Mouse (Mus musculus) forebrain, embryonic 10.5 days (tissue): Measurements from ENCODE around the gene Mical3. TPM values are rescaled to one million over a fixed set of nuclear protein-coding genes. Genes with fewer than 3 reads are reported as not detected.

Experiments
- DNase-seq: peaks from one replicate; pipeline ENCODE4 v3.0.0-alpha.2; 2017; ENCODE audit warnings: low spot score; ENCODE audit errors: extremely low spot score
- H3K27ac ChIP-seq: fragments of 300-500 bp; sonication (generic); 2 replicates; pipeline ENCODE4 v1.5.1; 2016; ENCODE audit warnings: mild to moderate bottlenecking
- H3K27me3 ChIP-seq: fragments of 300-500 bp; sonication (generic); 2 replicates; pipeline ENCODE4 v1.6.1; 2016; ENCODE audit warnings: mild to moderate bottlenecking; ENCODE audit not compliant: poor library complexity, severe bottlenecking
- H3K36me3 ChIP-seq: fragments of 300-500 bp; sonication (generic); replicated peaks from 2 replicates; pipeline ENCODE4 v1.6.1; 2016; ENCODE audit warnings: mild to moderate bottlenecking, moderate library complexity
- H3K4me1 ChIP-seq: fragments of 300-500 bp; sonication (generic); 2 replicates; pipeline ENCODE4 v1.6.1; 2016
- H3K4me3 ChIP-seq: fragments of 300-500 bp; sonication (generic); 2 replicates; pipeline ENCODE4 v1.5.1; 2016; ENCODE audit warnings: mild to moderate bottlenecking, moderate library complexity
- H3K9me3 ChIP-seq: fragments of 300-500 bp; sonication (generic); 2 replicates; pipeline ENCODE4 v1.6.1; 2016; ENCODE audit warnings: mild to moderate bottlenecking, moderate library complexity
- WGBS: fragments of 180-500 bp; shearing (Covaris S2); methylation state at CpG from one replicate; pipeline ENCODE4 v1.1.7; 2016; 5-methylcytosine and 5-hydroxymethylcytosine counted together
- polyA plus RNA-seq: library from polyadenylated mRNA; unstranded; fragments of >200 nt; fragmentation: Nextera tagmentation; extraction: Ambion mirVana; gene quantifications from 2 replicates; pipeline ENCODE4 v1.2.1, GENCODE M21; 2016

The Mical3 gene
- polyA plus RNA-seq, 1 experiment from 2014 or later = 9.0 TPM

- H3K4me3 ChIP-seq = no peak overlapping the region
- H3K36me3 ChIP-seq = no peaks in the 10 kb centered on the region
- H3K27me3 ChIP-seq = no peaks in the 10 kb centered on the region
- 62% methylated on average over 7 of the region's 7 CpGs for WGBS
- no peak overlapping the region for H3K27ac ChIP-seq
- DNase-seq = no peak
- no peaks in the 10 kb centered on the region for H3K9me3 ChIP-seq
- H3K4me1 ChIP-seq = peaks cover 6% of the 10 kb centered on the region
Measured at GRCm38 (mm10) chr6:121120776-121121175, 10.0 kb downstream of the Mical3 start.

DNA sequence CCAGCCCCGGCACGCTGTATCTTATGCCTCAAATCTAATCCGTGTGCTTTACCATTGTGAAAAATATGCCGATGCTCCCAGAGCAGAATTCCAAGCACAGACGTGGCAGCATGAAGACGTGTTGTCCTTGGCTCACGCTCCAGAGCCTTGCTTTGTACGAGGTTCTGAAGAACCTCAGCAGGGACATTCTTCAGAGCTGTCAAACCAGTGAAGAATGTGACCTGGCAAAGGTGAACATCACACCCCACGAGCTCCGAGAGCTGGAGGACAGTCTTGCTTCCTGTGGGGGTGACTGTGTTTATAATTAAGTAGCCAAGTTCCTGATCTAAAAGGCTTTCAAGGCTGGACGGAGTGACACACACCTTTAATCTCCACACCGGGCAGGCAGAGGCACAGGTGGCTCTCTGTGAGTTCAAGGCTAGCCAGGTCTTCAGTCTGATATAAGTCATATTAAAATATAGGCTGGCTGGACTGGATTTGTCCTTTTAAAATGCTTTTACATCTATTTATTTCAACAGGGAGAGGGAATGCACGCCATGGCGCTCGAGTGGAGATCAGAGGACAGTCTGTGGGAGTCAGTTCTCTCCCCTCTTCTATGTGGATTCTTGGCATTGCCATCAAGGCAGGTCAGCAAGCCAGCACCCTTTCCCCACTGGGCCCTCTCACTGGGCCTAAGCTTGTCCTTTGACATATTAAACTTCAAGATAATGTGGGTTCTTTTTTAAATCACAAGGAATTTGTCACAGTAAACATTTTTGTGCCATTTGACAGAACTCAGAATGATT lies 12.6 kb downstream of the Mical3 start:
- WGBS = 94% methylated on average over 15 of the region's 15 CpGs
- Histone ChIP-seq H3K36me3 (no peaks in the 10 kb centered on the region), H3K4me3 (no peak overlapping the region), H3K27me3 (no peaks in the 10 kb centered on the region), H3K27ac (no peak overlapping the region), H3K4me1 (peaks cover 6% of the 10 kb centered on the region), H3K9me3 (no peaks in the 10 kb centered on the region)
- DNase-seq = no peak

- H3K9me3 ChIP-seq = no peaks in the 10 kb centered on the region
- DNase-seq = no peak
- no peaks in the 10 kb centered on the region for H3K36me3 ChIP-seq
- H3K27ac ChIP-seq = no peak overlapping the region
- WGBS = 77% methylated on average over 4 of the region's 4 CpGs
- no peaks in the 10 kb centered on the region for H3K27me3 ChIP-seq
- no peak overlapping the region for H3K4me3 ChIP-seq
- H3K4me1 ChIP-seq = peaks cover 13% of the 10 kb centered on the region
Measured at GRCm38 (mm10) chr6:121117142-121117541, 13.7 kb downstream of the Mical3 start.

DNA sequence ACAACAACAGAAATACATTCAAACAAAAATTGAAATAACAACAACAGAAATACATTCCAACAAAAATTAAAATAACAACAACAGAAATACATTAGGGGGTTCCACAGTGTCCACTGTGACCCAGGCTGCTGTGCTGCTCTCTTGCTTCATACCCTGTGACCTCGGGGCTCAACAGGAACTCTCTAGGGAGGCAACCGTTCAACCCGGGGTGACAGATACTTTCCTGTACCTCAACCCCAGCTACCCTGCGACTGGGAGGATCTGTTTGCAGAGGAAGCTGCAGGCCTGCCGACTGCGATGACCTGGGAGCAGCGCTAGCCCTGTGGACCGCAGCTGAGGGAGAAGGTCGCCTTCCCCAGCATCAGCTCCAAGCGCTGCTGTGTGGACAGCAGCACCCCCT lies 14.4 kb downstream of the Mical3 start:
- no peaks in the 10 kb centered on the region for H3K27me3 ChIP-seq
- no peaks in the 10 kb centered on the region for H3K9me3 ChIP-seq
- H3K4me1 ChIP-seq = peaks cover 19% of the 10 kb centered on the region
- H3K27ac ChIP-seq = no peak overlapping the region
- H3K4me3 ChIP-seq = no peak overlapping the region
- no peak for DNase-seq
- no peaks in the 10 kb centered on the region for H3K36me3 ChIP-seq
- WGBS = 75% methylated on average over 10 of the region's 10 CpGs

GRCm38 (mm10) chr6:121111448-121112055 lies 19.2 kb downstream of the Mical3 start:
- H3K9me3 ChIP-seq = no peaks in the 10 kb centered on the region
- DNase-seq = no peak
- 68% methylated on average over 10 of the region's 10 CpGs for WGBS
- H3K36me3 ChIP-seq = peaks cover 9% of the 10 kb centered on the region
- H3K4me3 ChIP-seq = no peak overlapping the region
- H3K27me3 ChIP-seq = no peaks in the 10 kb centered on the region
- peaks cover 45% of the 10 kb centered on the region for H3K4me1 ChIP-seq
- H3K27ac ChIP-seq = peak overlapping the region; percentile 100; the same call in 1 of the 2 replicates

DNA sequence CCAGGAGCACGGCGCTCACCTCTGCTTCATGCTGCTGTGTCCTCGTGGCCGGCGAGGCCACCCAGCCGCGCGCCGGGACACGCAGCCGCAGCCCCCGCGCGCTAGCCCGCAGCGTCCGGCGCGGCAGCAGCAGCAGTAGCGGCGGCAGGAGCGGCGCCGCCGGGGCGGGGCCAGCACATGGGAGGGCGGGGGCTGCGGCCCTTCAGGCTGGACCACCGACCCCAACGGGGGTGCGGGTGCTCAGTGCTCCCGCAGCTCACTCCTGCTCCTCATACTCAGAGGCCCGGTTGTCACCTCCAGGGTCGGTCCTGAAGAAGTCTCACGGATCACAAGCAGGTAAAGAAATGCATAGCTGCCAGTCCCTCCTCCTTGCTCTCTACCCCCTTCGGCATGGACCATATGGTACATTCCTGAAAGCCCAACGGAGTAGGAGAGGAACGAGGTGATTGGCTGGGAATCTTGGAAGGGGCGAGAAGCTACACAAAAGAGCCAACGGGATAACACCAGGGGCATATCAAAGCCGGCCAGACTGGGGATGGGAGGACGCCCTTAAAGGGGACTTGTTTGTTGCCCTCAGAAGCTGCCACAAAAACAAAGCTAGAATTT lies 20.7 kb downstream of the Mical3 start:
- Histone ChIP-seq H3K27me3 (no peaks in the 10 kb centered on the region), H3K4me1 (peaks cover 55% of the 10 kb centered on the region), H3K36me3 (peaks cover 16% of the 10 kb centered on the region), H3K27ac (peak overlapping the region; percentile 100), H3K4me3 (peak overlapping the region; percentile 95), H3K9me3 (no peaks in the 10 kb centered on the region)
- WGBS = under 1% methylated on average over 41 of the region's 42 CpGs
- peak; percentile 90 for DNase-seq

DNA sequence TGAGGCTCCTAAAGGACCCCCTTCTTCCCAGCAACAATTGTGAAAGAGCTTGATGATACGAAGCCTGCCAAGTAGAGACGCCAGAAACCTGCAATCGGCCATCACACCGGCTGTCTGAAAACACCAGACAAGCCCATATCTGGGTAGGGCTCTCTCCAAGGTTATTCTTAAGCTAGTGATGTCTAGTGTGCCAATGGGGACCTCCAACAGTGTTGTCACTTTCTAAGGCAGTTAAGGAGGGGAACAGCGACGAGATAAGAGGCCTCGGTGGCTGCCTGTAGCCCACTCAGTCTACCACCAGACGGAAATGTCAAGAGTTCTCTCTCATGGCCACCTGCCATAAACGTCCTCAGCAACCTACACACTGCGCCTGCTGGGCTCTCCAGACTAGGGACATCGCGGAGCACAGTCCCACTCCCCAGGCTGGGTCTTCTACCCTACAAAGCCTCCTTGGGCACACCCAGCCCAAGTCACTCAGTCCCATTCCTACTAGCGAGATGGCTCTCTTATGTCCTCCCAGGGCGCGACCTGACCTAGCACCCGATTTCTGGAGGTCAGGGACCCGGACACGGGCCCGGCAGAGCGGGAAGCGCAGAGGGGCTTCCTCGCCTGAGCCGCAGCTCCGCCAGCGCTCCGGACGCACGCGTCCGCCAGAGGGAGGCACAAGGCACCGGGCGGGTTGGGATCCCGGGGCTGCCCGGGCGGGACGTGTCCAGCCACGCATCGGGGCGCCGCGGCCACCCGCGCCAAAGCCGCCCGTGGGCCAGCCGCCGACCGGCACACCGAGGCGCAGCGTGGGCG lies 21.4 kb downstream of the Mical3 start:
- peaks cover 23% of the 10 kb centered on the region for H3K36me3 ChIP-seq
- H3K9me3 ChIP-seq = no peaks in the 10 kb centered on the region
- H3K4me1 ChIP-seq = peaks cover 57% of the 10 kb centered on the region
- H3K27me3 ChIP-seq = no peaks in the 10 kb centered on the region
- H3K27ac ChIP-seq = peak overlapping the region; percentile 100
- peak; percentile 50 for DNase-seq
- peak overlapping the region; percentile 95 for H3K4me3 ChIP-seq
- WGBS = 3% methylated on average over 52 of the region's 52 CpGs

- DNase-seq = no peak
Measured at GRCm38 (mm10) chr6:121108075-121108474, 22.7 kb downstream of the Mical3 start.

GRCm38 (mm10) chr6:121106711-121107405 lies 23.9 kb downstream of the Mical3 start:
- Histone ChIP-seq H3K4me1 (peaks cover 55% of the 10 kb centered on the region), H3K27me3 (no peaks in the 10 kb centered on the region), H3K27ac (no peak overlapping the region), H3K4me3 (no peak overlapping the region), H3K36me3 (peaks cover 31% of the 10 kb centered on the region), H3K9me3 (no peaks in the 10 kb centered on the region)
- 94% methylated on average over 16 of the region's 16 CpGs for WGBS
- DNase-seq = no peak

More at GRCm38 (mm10) chr6:121108075-121108474, 22.7 kb downstream of the Mical3 start:
- peaks cover 62% of the 10 kb centered on the region for H3K4me1 ChIP-seq
- H3K27me3 ChIP-seq = no peaks in the 10 kb centered on the region
- H3K4me3 ChIP-seq = no peak overlapping the region
- peaks cover 29% of the 10 kb centered on the region for H3K36me3 ChIP-seq
- H3K9me3 ChIP-seq = no peaks in the 10 kb centered on the region
- WGBS = 81% methylated on average over 1 of the region's 1 CpGs
- no peak overlapping the region for H3K27ac ChIP-seq

GRCm38 (mm10) chr6:121105726-121106125 lies 25.1 kb downstream of the Mical3 start:
- peaks cover 31% of the 10 kb centered on the region for H3K36me3 ChIP-seq
- 73% methylated on average over 4 of the region's 4 CpGs for WGBS
- no peaks in the 10 kb centered on the region for H3K27me3 ChIP-seq
- H3K9me3 ChIP-seq = no peaks in the 10 kb centered on the region
- no peak overlapping the region for H3K27ac ChIP-seq
- H3K4me1 ChIP-seq = peaks cover 44% of the 10 kb centered on the region
- DNase-seq = no peak
- no peak overlapping the region for H3K4me3 ChIP-seq

DNA sequence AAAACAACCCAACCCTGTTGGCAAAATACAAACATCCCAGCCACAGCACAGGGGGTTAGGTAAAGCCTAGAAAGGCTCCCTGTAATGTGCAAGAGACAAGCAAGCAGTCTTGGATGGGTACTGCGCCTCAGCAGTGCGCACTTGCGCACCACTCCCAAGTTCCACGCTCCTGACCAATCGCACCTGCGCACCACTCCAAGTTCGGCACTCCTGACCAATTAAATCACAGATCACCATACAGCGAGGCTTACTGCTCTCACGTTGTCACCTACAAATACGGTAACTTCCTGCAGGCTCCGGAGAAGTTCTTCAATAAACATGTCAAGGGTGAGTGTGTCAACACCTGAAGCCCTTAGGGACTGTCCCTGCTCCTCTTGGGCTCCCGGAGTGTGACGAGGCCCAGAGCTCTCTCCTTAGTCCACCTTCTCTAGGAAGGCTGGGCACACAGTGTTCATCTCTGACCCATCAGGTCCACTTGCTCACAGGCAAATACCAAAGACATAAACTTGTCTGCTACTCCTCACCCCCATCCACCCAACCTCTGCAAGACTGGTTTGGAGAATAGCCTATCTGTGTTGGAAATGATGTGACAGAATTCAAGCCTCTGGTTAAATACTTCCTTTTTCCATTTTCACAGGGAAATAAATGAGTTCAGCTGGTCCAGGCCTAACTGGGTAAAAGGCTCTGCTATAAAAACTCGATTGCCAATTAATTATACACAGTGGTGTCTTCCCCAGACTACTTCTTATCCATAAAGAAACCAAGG lies 27.2 kb downstream of the Mical3 start:
- Histone ChIP-seq H3K9me3 (no peaks in the 10 kb centered on the region), H3K27ac (no peak overlapping the region), H3K4me3 (no peak overlapping the region), H3K36me3 (peaks cover 31% of the 10 kb centered on the region), H3K4me1 (peaks cover 27% of the 10 kb centered on the region), H3K27me3 (no peaks in the 10 kb centered on the region)
- DNase-seq = no peak
- 94% methylated on average over 14 of the region's 14 CpGs for WGBS
